Mouse (Mus musculus) small intestine, adult 2 months (tissue): Measurements from ENCODE around the gene Ints13. TPM values are rescaled to one million over a fixed set of nuclear protein-coding genes. Genes with fewer than 3 reads are reported as not detected.
"Not testable (repeated sequence)": the region's sequence is repeated elsewhere in the genome, so short reads cannot be mapped to it uniquely, and the experiment has no call there.

Experiments used
- H3K27ac ChIP-seq: fragments of 200-500 bp; 2 replicates; pipeline ENCODE4 v1.5.1; 2012; ENCODE audit warnings: low read depth, low read length, control low read depth, inconsistent platforms; ENCODE audit not compliant: insufficient read depth
- H3K27me3 ChIP-seq: fragments of 200-500 bp; 2 replicates; pipeline ENCODE4 v1.6.1; 2012; ENCODE audit warnings: mild to moderate bottlenecking, moderate library complexity, low read length, inconsistent platforms; ENCODE audit not compliant: control insufficient read depth, insufficient read depth
- H3K36me3 ChIP-seq: fragments of 200-500 bp; 2 replicates; pipeline ENCODE4 v1.6.1; 2012; ENCODE audit warnings: mild to moderate bottlenecking, low read length, control low read depth, inconsistent platforms; ENCODE audit not compliant: control insufficient read depth, insufficient read depth
- H3K4me1 ChIP-seq: fragments of 200-500 bp; 2 replicates; pipeline ENCODE4 v1.6.1; 2012; ENCODE audit warnings: low read length, inconsistent platforms, mixed read lengths; ENCODE audit not compliant: control insufficient read depth, insufficient read depth, insufficient read length
- H3K4me3 ChIP-seq: fragments of 200-500 bp; 2 replicates; pipeline ENCODE4 v1.5.1; 2012; ENCODE audit warnings: low read depth, mild to moderate bottlenecking, control low read depth, inconsistent platforms, low read length, moderate library complexity
- CTCF ChIP-seq: fragments of 200-500 bp; IDR thresholded peaks from 2 replicates; pipeline ENCODE4 v1.5.1; 2012; ENCODE audit warnings: low read depth, mild to moderate bottlenecking, control low read depth, inconsistent platforms, low read length, moderate library complexity, mixed read lengths; ENCODE audit not compliant: insufficient replicate concordance, insufficient read length; ENCODE audit errors: extremely low read depth
- POLR2A ChIP-seq: fragments of 200-500 bp; IDR thresholded peaks from 2 replicates; pipeline ENCODE4 v1.6.1; 2012; ENCODE audit warnings: low read depth, mild to moderate bottlenecking, control low read depth, inconsistent platforms, low read length, moderate library complexity
- WGBS: fragments of 180-500 bp; shearing (Covaris S2); methylation state at CpG from one replicate; pipeline ENCODE4 v1.1.7; 2018; 5-methylcytosine and 5-hydroxymethylcytosine counted together
- polyA plus RNA-seq: library from polyadenylated mRNA; depleted of rRNA; stranded (reverse); fragments of >200 nt; gene quantifications from 2 replicates; pipeline ENCODE4 v1.2.3, GENCODE M21; 2012

Gene Ints13
- polyA plus RNA-seq, 1 experiment = 5.1 TPM

DNA sequence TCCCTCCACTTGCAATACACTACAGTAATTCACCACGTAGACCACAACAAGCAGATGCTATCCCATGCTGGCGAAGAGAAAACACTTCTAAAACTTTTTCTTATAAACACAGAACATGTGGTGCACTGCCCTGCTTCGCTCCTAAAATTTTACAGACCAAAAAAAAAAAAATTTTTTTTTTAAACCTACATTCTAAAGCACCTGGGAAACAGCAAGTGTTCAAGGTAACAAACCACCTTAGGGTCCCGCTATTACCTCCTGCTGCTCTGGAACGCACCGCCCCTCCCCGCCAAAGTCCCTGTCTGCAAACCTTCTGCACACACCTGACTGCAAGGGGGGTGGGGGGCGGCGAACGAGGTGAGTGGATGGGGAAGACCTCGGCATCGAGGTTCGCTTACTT, 732 bp downstream of the Ints13 start, which contains the start of gene Fgfr1op2:
Fgfr1op2 (plus strand) TSS at position 301 of the 400 bp plus-strand sequence.
- Histone ChIP-seq H3K4me3 (peak within 1 kb of the TSS; percentile 86), H3K36me3 (peaks cover 5% of the 10 kb centered on the region)
- WGBS = 1% methylated on average over 13 of the region's 13 CpGs

DNA sequence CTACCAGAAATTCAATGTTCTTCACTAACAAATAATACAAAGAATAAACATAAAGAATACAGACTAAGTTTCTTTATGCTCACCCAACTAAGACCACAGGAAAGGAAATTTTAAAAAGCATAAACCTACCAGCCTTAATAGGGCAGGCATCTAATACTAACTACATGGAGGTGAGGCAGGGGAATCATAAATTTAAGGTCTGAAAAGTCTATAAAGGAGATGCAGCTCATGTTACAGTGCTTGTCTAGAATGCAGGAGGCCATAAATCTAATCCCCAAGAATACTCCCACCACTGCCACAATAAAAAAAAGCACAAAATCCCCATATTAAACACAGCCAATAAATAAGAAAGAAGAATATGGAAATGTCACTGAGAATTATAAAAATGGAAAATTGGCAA, 5.6 kb downstream of the Ints13 start:
- Histone ChIP-seq H3K4me1 (no peaks in the 10 kb centered on the region), H3K27ac (no peak overlapping the region), H3K36me3 (peaks cover 9% of the 10 kb centered on the region), H3K4me3 (no peak overlapping the region), H3K27me3 (no peaks in the 10 kb centered on the region)
- TF ChIP-seq CTCF (no peak), POLR2A (no peak)

More for the DNA sequence above, 732 bp downstream of the Ints13 start, which contains the start of gene Fgfr1op2:
- Histone ChIP-seq H3K27ac (peak within 1 kb of the TSS; percentile 99), H3K4me1 (no peaks in the 10 kb centered on the region), H3K27me3 (no peaks in the 10 kb centered on the region)
- TF ChIP-seq POLR2A (no peak), CTCF (no peak)

DNA sequence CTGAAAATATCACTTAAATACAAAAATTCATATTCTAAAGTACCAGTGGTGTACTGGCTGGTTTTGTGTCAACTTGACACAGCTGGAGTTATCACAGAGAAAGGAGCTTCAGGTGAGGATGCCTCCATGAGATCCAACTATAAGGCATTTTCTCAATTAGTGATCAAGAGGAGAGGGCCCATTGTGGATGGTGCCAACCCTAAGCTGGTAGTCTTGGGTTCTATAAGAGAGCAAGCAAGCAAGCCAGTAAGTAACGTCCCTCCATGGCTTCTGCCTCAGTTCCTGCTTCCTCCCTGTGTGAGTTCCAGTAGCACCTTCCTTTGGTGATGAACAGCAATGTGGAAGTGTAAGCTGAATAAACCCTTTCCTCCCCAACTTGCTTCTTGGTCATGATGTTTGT, 15.2 kb downstream of the Ints13 start:
- H3K27me3 ChIP-seq, H3K4me1 ChIP-seq, H3K27ac ChIP-seq, H3K4me3 ChIP-seq: not testable (repeated sequence)
- peaks cover 42% of the 10 kb centered on the region for H3K36me3 ChIP-seq
- 92% methylated on average over 1 of the region's 1 CpGs for WGBS

DNA sequence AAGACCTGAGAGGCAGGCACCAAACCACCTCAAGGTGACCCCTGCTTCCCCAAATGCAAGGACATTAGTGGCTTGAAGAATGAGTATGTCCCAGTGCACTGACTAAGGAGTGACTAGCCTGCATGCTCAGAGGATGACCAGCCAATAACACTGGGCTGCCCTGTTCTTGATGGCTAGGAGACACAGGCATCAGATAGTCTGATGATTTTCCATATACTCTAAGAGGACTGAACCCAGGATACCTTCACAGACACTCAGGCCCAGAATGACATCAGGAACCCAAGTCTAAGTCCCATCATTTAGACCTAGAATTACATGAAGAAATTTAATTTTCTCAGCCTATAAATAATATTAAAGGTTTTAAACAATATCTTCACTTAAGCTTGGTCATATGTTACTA, 26.3 kb downstream of the Ints13 start:
- Histone ChIP-seq H3K27ac (no peak overlapping the region), H3K4me3 (no peak overlapping the region), H3K36me3 (peaks cover 52% of the 10 kb centered on the region), H3K27me3 (no peaks in the 10 kb centered on the region), H3K4me1 (no peaks in the 10 kb centered on the region)
- TF ChIP-seq CTCF = no peak

DNA sequence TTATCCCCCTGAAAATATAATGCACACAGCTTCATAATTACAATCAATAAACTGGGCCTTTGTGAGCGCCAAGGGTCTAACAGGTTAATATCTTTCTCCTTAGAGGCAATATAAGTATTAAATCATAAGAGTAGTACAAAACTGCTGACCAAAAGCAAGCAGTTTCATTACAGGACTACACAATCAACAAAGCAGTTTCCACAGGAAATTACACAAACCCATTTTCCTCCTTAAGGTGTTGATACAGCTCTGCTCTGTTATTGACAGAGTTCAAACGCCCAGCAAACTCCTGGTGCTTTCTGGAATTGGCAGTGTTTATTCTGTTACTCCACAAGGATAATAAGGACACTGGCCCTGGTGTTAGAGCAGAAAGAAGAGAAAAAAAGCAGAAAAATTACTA, 27.2 kb downstream of the Ints13 start:
- Histone ChIP-seq H3K36me3 (peaks cover 45% of the 10 kb centered on the region), H3K4me3 (no peak overlapping the region), H3K27ac (no peak overlapping the region), H3K27me3 (no peaks in the 10 kb centered on the region), H3K4me1 (no peaks in the 10 kb centered on the region)
- 82% methylated on average over 2 of the region's 2 CpGs for WGBS
- TF ChIP-seq CTCF (no peak), POLR2A (no peak)

DNA sequence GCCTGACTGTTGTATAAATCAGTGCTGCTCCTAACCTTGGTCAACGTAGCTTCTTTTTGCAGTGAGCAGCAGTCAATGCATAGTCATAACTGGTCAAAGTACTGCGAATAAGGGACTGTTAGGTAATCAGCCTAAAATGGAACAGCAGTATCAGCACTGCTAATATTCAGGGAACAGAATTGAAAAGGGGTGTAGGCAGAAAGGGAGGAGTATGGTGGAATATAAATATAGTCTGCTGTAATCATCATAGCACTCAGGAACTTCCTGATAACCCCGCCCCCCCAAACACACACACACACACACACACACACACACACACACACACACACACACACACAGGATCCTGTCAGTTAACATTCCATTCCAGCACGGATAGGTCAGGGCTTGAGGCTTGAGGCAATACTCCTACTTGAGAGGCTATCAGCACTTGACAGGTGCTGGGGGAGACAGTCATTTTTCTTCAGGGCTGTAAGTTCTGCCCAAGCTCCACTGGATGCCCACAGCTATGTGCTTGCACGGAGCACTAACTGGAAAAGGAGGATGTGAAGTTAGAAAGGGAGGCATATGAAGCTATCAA, 32.3 kb downstream of the Ints13 start:
- peaks cover 10% of the 10 kb centered on the region for H3K36me3 ChIP-seq
- no peaks in the 10 kb centered on the region for H3K27me3 ChIP-seq
- H3K27ac ChIP-seq = no peak overlapping the region
- TF ChIP-seq CTCF = no peak
- TF ChIP-seq POLR2A = no peak
- 71% methylated on average over 5 of the region's 5 CpGs for WGBS
- no peak overlapping the region for H3K4me3 ChIP-seq
- no peaks in the 10 kb centered on the region for H3K4me1 ChIP-seq

GRCm38 (mm10) chr6:146544622-146545021, 33.0 kb downstream of the Ints13 start:
- H3K36me3 ChIP-seq = peaks cover 7% of the 10 kb centered on the region; the same call in 1 of the 2 replicates
- H3K27ac ChIP-seq = no peak overlapping the region
- 90% methylated on average over 1 of the region's 1 CpGs for WGBS
- no peaks in the 10 kb centered on the region for H3K4me1 ChIP-seq
- no peaks in the 10 kb centered on the region for H3K27me3 ChIP-seq
- no peak overlapping the region for H3K4me3 ChIP-seq
- TF ChIP-seq CTCF (no peak), POLR2A (no peak)

- whole genome bisulfite sequencing = 82% methylated on average over 3 of the region's 3 CpGs
- no peak overlapping the region for H3K27ac ChIP-seq
- TF ChIP-seq POLR2A (no peak), CTCF (no peak)
- H3K4me1 ChIP-seq = no peaks in the 10 kb centered on the region
- H3K4me3 ChIP-seq = no peak overlapping the region
- no peaks in the 10 kb centered on the region for H3K27me3 ChIP-seq
- no peaks in the 10 kb centered on the region for H3K36me3 ChIP-seq
Observed at GRCm38 (mm10) chr6:146540386-146540785, 37.2 kb downstream of the Ints13 start.
